Mouse (Mus musculus): ENCODE measurements around the gene Tgif2. TPM values are rescaled to one million over a fixed set of nuclear protein-coding genes. Genes with fewer than 3 reads are reported as not detected.
A peak's percentile ranks its signal among the peaks of the same experiment; 100 is the strongest.

The Tgif2 gene
- total and polyA plus RNA-seq, 2 experiments from 2014 or later: 9.3 to 13.7 TPM

GRCm38 (mm10) chr2:156809579-156809978, 30.2 kb upstream of the Tgif2 start:
- Histone ChIP-seq H3K4me3 (ENCODE audit: low read depth, low read length) (no peak overlapping the region), H3K27me3 (ENCODE audit: insufficient read depth, low read length) (no peaks in the 10 kb centered on the region), H3K9me3 (ENCODE audit: low read length) (no peaks in the 10 kb centered on the region), H3K4me2 (ENCODE audit: low read depth) (no peak overlapping the region), H3K36me3 (ENCODE audit: insufficient read depth) (no peaks in the 10 kb centered on the region), H3K4me1 (ENCODE audit: insufficient read depth) (no peaks in the 10 kb centered on the region), H3K27ac (ENCODE audit: low read depth, low read length) (no peak overlapping the region), H3K9ac (no peak overlapping the region)
- peak; percentile 85 for DNase-seq
- ATAC-seq: peak; percentile 47; the same call in 1 of the 2 replicates
- WGBS: 50% methylated on average over 2 of the region's 2 CpGs
- peak; percentile 93 for TF ChIP-seq CTCF (IDR thresholded peaks at IDR 0.05; ENCODE audit: low read depth)

GRCm38 (mm10) chr2:156810716-156811115, 29.1 kb upstream of the Tgif2 start:
- H3K4me1 ChIP-seq (ENCODE audit: insufficient read depth): no peaks in the 10 kb centered on the region
- H3K4me3 ChIP-seq (ENCODE audit: low read depth, low read length): no peak overlapping the region
- H3K9ac ChIP-seq: no peak overlapping the region
- no peak overlapping the region for H3K4me2 ChIP-seq (ENCODE audit: low read depth)
- no peaks in the 10 kb centered on the region for H3K27me3 ChIP-seq (ENCODE audit: insufficient read depth, low read length)
- no peak overlapping the region for H3K27ac ChIP-seq (ENCODE audit: low read depth, low read length)
- TF ChIP-seq CTCF (IDR thresholded peaks at IDR 0.05; ENCODE audit: low read depth): no peak
- H3K9me3 ChIP-seq (ENCODE audit: low read length): no peaks in the 10 kb centered on the region
- ATAC-seq: no peak
- H3K36me3 ChIP-seq (ENCODE audit: insufficient read depth): no peaks in the 10 kb centered on the region
- 95% methylated on average over 10 of the region's 10 CpGs for WGBS
- DNase-seq: no peak

GRCm38 (mm10) chr2:156811556-156811955, 28.3 kb upstream of the Tgif2 start:
- Histone ChIP-seq H3K9me3 (ENCODE audit: low read length) (no peaks in the 10 kb centered on the region), H3K9ac (no peak overlapping the region), H3K36me3 (ENCODE audit: insufficient read depth) (no peaks in the 10 kb centered on the region), H3K27me3 (ENCODE audit: insufficient read depth, low read length) (no peaks in the 10 kb centered on the region), H3K27ac (ENCODE audit: low read depth, low read length) (no peak overlapping the region), H3K4me3 (ENCODE audit: low read depth, low read length) (no peak overlapping the region), H3K4me2 (ENCODE audit: low read depth) (no peak overlapping the region), H3K4me1 (ENCODE audit: insufficient read depth) (no peaks in the 10 kb centered on the region)
- WGBS: 76% methylated on average over 5 of the region's 5 CpGs
- no peak for ATAC-seq
- no peak for DNase-seq
- TF ChIP-seq CTCF (IDR thresholded peaks at IDR 0.05; ENCODE audit: low read depth): no peak

GRCm38 (mm10) chr2:156814344-156814801, 25.4 kb upstream of the Tgif2 start:
- Histone ChIP-seq H3K9ac (no peak overlapping the region), H3K27me3 (ENCODE audit: insufficient read depth, low read length) (no peaks in the 10 kb centered on the region), H3K27ac (ENCODE audit: low read depth, low read length) (no peak overlapping the region), H3K4me1 (ENCODE audit: insufficient read depth) (no peaks in the 10 kb centered on the region), H3K36me3 (ENCODE audit: insufficient read depth) (no peaks in the 10 kb centered on the region), H3K4me2 (ENCODE audit: low read depth) (no peak overlapping the region), H3K9me3 (ENCODE audit: low read length) (no peaks in the 10 kb centered on the region), H3K4me3 (ENCODE audit: low read depth, low read length) (no peak overlapping the region)
- ATAC-seq (no peak), DNase-seq (no peak)
- no peak for TF ChIP-seq CTCF (IDR thresholded peaks at IDR 0.05; ENCODE audit: low read depth)
- 24% methylated on average over 8 of the region's 8 CpGs for WGBS

- ATAC-seq: no peak
Observed at GRCm38 (mm10) chr2:156814893-156815292, 24.9 kb upstream of the Tgif2 start.

GRCm38 (mm10) chr2:156815412-156815811, 24.4 kb upstream of the Tgif2 start:
- ATAC-seq: no peak
- Histone ChIP-seq H3K4me1 (ENCODE audit: insufficient read depth) (no peaks in the 10 kb centered on the region), H3K36me3 (ENCODE audit: insufficient read depth) (no peaks in the 10 kb centered on the region), H3K27me3 (ENCODE audit: insufficient read depth, low read length) (no peaks in the 10 kb centered on the region), H3K27ac (ENCODE audit: low read depth, low read length) (no peak overlapping the region), H3K4me3 (ENCODE audit: low read depth, low read length) (no peak overlapping the region), H3K9me3 (ENCODE audit: low read length) (no peaks in the 10 kb centered on the region), H3K4me2 (ENCODE audit: low read depth) (no peak overlapping the region), H3K9ac (no peak overlapping the region)
- TF ChIP-seq CTCF (IDR thresholded peaks at IDR 0.05; ENCODE audit: low read depth): no peak
- 69% methylated on average over 3 of the region's 3 CpGs for WGBS
- DNase-seq: no peak

More at GRCm38 (mm10) chr2:156814893-156815292, 24.9 kb upstream of the Tgif2 start:
- H3K9ac ChIP-seq: no peak overlapping the region
- TF ChIP-seq CTCF (IDR thresholded peaks at IDR 0.05; ENCODE audit: low read depth): no peak
- no peaks in the 10 kb centered on the region for H3K9me3 ChIP-seq (ENCODE audit: low read length)
- no peaks in the 10 kb centered on the region for H3K27me3 ChIP-seq (ENCODE audit: insufficient read depth, low read length)
- DNase-seq: no peak
- no peaks in the 10 kb centered on the region for H3K36me3 ChIP-seq (ENCODE audit: insufficient read depth)
- no peak overlapping the region for H3K27ac ChIP-seq (ENCODE audit: low read depth, low read length)
- no peaks in the 10 kb centered on the region for H3K4me1 ChIP-seq (ENCODE audit: insufficient read depth)
- H3K4me3 ChIP-seq (ENCODE audit: low read depth, low read length): no peak overlapping the region
- WGBS: 46% methylated on average over 5 of the region's 5 CpGs
- H3K4me2 ChIP-seq (ENCODE audit: low read depth): no peak overlapping the region

- Histone ChIP-seq H3K36me3 (ENCODE audit: insufficient read depth) (no peaks in the 10 kb centered on the region), H3K27me3 (ENCODE audit: insufficient read depth, low read length) (no peaks in the 10 kb centered on the region), H3K27ac (ENCODE audit: low read depth, low read length) (no peak overlapping the region), H3K9me3 (ENCODE audit: low read length) (no peaks in the 10 kb centered on the region), H3K4me2 (ENCODE audit: low read depth) (no peak overlapping the region), H3K4me3 (ENCODE audit: low read depth, low read length) (no peak overlapping the region), H3K9ac (no peak overlapping the region), H3K4me1 (ENCODE audit: insufficient read depth) (no peaks in the 10 kb centered on the region)
- DNase-seq (no peak), ATAC-seq (no peak)
- TF ChIP-seq CTCF (IDR thresholded peaks at IDR 0.05; ENCODE audit: low read depth): no peak
- WGBS: 47% methylated on average over 1 of the region's 1 CpGs
Observed at GRCm38 (mm10) chr2:156816116-156816515, 23.7 kb upstream of the Tgif2 start.
